Mouse (Mus musculus) liver, adult 2 months (tissue): ENCODE measurements at regions not wholly inside any gene's neighbourhood (a gene's known extent, or its start where the extent isn't known, plus 50 kb on each side); places are given as distances from the start of the nearest gene placed in this dataset.

ENCODE experiments used
- DNase-seq: peaks from one replicate; pipeline ENCODE4 v3.0.0-alpha.2; 2011; ENCODE audit warnings: low read depth, low spot score; ENCODE audit errors: extremely low read depth
- H3K27ac ChIP-seq: fragments of 200-500 bp; replicated peaks from 2 replicates; pipeline ENCODE4 v1.5.1; 2012; ENCODE audit warnings: low read depth, mild to moderate bottlenecking, control low read depth, inconsistent platforms, low read length; ENCODE audit not compliant: insufficient read depth
- H3K27me3 ChIP-seq: fragments of 200-500 bp; 2 replicates; pipeline ENCODE4 v1.6.1; 2012; ENCODE audit warnings: mild to moderate bottlenecking, moderate library complexity, low read length, inconsistent platforms; ENCODE audit not compliant: control insufficient read depth, insufficient read depth
- H3K36me3 ChIP-seq: fragments of 200-500 bp; 2 replicates; pipeline ENCODE4 v1.6.1; 2012; ENCODE audit warnings: low read length, inconsistent platforms; ENCODE audit not compliant: control insufficient read depth, insufficient read depth
- H3K4me1 ChIP-seq: fragments of 200-500 bp; 2 replicates; pipeline ENCODE4 v1.6.1; 2011; ENCODE audit warnings: low read length; ENCODE audit not compliant: control insufficient read depth, insufficient read depth
- H3K4me3 ChIP-seq: fragments of 200-500 bp; 2 replicates; pipeline ENCODE4 v1.5.1; 2011; ENCODE audit warnings: low read depth, mild to moderate bottlenecking, control low read depth, low read length, moderate library complexity; ENCODE audit not compliant: insufficient read depth
- H3K79me2 ChIP-seq: fragments of 200-500 bp; 2 replicates; pipeline ENCODE4 v1.6.1; 2012; ENCODE audit warnings: inconsistent platforms, mild to moderate bottlenecking, low read length, moderate library complexity; ENCODE audit not compliant: control insufficient read depth, insufficient read depth
- H3K9ac ChIP-seq: fragments of 200-500 bp; 2 replicates; pipeline ENCODE4 v1.6.1; 2012; ENCODE audit warnings: low read depth, mild to moderate bottlenecking, control low read depth, inconsistent platforms, low read length
- CTCF ChIP-seq: fragments of 200-500 bp; IDR thresholded peaks from 2 replicates; pipeline ENCODE4 v1.5.1; 2011; ENCODE audit warnings: low read depth, low read length, control low read depth
- POLR2A ChIP-seq: fragments of 200-500 bp; IDR thresholded peaks from 2 replicates; pipeline ENCODE4 v1.6.1; 2011; ENCODE audit warnings: low read length, control low read depth; ENCODE audit not compliant: insufficient read depth; ENCODE audit errors: extremely low read depth
- WGBS: fragments of 180-500 bp; shearing (Covaris S2); methylation state at CpG from one replicate; pipeline ENCODE4 v1.1.7; 2018; 5-methylcytosine and 5-hydroxymethylcytosine counted together

DNA sequence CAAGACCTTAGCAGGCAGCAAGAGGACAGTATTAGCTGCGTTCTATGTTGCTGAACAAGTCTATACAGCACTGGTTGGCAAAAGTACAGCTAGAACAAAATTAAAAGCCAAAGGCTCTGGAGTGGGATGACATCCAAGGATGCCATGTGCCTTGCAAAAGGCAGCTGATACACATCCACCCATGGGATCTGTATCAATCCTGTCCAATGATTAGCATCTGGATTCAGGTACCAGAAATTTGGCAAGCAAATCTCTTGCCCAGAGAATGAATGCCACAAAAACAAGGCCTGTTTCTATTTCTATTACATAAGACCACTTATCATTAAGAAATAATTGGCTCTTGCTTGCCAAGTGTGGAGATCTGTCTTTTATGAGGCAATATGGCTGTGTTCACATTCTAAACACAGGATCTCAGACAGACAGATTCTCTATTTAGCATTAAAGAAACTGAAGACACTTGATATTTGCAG lies 220.0 kb downstream of the Cpe start:
- no peak for TF ChIP-seq POLR2A
- no peak for TF ChIP-seq CTCF
- Histone ChIP-seq H3K4me1 (no peaks in the 10 kb centered on the region), H3K9ac (no peak overlapping the region), H3K4me3 (no peak overlapping the region), H3K27me3 (no peaks in the 10 kb centered on the region), H3K27ac (no peak overlapping the region), H3K36me3 (no peaks in the 10 kb centered on the region), H3K79me2 (no peaks in the 10 kb centered on the region)
- 79% methylated on average over 1 of the region's 1 CpGs for WGBS
- no peak for DNase-seq

DNA sequence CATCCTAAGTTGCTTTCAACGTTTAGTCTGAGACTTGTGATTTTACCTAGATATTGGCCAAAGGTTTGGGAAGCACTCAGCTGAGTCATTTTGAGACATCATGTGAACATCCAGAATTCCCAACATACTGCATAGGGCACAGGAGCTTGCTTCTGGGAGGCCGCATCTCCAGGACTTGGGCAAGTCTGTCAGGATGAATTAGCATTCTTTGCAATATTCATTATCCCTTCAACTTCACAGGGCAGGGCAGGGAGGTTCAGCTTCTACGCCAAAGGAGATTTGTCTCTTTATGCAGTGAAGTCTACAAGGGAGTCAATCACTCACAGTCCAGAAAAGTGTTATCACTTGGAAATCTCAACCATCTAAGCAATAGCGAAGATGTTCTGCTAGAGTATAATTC lies 231.7 kb downstream of the Cpe start:
- DNase-seq: no peak
- Histone ChIP-seq H3K79me2 (no peaks in the 10 kb centered on the region), H3K4me3 (no peak overlapping the region), H3K36me3 (no peaks in the 10 kb centered on the region), H3K27me3 (no peaks in the 10 kb centered on the region), H3K4me1 (no peaks in the 10 kb centered on the region), H3K27ac (no peak overlapping the region), H3K9ac (no peak overlapping the region)
- TF ChIP-seq CTCF: no peak
- TF ChIP-seq POLR2A: no peak
- 82% methylated on average over 4 of the region's 4 CpGs for WGBS

DNA sequence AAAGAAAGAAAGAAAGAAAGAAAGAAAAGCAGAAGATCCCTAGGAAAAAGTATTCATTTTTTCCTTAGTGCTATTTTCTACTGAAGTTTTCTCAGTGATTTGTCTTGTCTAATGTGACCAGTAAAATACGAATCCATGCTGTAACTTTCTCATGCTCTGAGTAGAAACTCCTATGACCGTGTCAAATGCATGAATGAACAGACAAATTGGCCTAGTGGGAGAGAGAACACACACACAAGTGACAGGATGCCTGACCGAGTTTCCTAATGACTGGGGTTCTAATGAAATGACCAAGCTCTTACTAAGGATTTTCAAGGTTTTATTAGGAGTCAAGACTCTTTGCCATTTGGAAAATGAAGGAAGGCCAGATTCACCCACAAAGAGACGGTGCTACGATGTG lies 235.9 kb downstream of the Cpe start:
- TF ChIP-seq CTCF (no peak), POLR2A (no peak)
- Histone ChIP-seq H3K79me2 (no peaks in the 10 kb centered on the region), H3K27ac (no peak overlapping the region), H3K4me3 (no peak overlapping the region), H3K36me3 (no peaks in the 10 kb centered on the region), H3K4me1 (no peaks in the 10 kb centered on the region), H3K9ac (no peak overlapping the region), H3K27me3 (no peaks in the 10 kb centered on the region)
- WGBS: 86% methylated on average over 5 of the region's 5 CpGs
- DNase-seq: no peak

DNA sequence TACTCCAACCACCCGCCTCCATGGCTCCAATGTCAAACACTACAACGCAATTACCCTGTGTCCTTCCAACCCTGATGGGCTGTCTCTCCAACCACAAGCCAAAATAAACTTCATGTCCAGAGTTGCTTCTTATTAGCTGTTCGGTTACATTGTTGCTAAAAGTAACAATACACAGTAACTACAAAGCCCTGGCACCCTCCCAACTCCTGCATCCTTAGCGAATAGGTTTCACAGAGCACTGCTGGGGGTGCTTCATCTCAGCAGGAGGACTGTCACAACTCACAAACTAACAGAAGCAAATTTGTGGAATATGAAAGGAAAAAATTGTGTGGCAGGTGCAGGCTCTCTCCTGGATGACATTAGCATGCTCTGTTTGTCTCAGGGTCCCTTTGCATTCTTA lies 238.1 kb downstream of the Cpe start:
- Histone ChIP-seq H3K4me3 (no peak overlapping the region), H3K27me3 (no peaks in the 10 kb centered on the region), H3K9ac (no peak overlapping the region), H3K4me1 (no peaks in the 10 kb centered on the region), H3K36me3 (no peaks in the 10 kb centered on the region), H3K27ac (no peak overlapping the region), H3K79me2 (no peaks in the 10 kb centered on the region)
- no peak for DNase-seq
- TF ChIP-seq POLR2A (no peak), CTCF (no peak)
- 76% methylated on average over 4 of the region's 4 CpGs for WGBS

DNA sequence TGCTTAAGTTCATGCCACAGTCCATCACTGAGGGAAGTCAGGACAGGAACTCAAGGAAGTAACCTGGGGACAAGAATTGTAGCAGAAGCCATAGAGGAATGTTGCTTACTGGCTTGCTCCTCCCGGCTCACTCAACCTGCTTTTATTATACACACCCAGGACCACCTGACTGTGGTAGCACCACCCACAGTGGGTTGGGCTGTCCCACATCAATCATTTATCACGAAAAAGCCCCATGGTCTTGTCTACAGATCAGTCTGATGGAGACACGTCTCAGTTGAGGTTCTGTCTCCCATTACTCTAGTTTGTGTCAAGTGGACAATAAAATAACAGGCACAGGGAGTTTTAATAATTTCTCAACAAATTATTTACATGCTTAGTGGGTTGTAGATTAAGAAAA lies 239.3 kb upstream of the Tll1 start:
- TF ChIP-seq CTCF (no peak), POLR2A (no peak)
- Histone ChIP-seq H3K27ac (no peak overlapping the region), H3K79me2 (no peaks in the 10 kb centered on the region), H3K4me3 (no peak overlapping the region), H3K36me3 (no peaks in the 10 kb centered on the region), H3K27me3 (no peaks in the 10 kb centered on the region), H3K4me1 (no peaks in the 10 kb centered on the region), H3K9ac (no peak overlapping the region)
- WGBS: 80% methylated on average over 3 of the region's 3 CpGs
- no peak for DNase-seq

DNA sequence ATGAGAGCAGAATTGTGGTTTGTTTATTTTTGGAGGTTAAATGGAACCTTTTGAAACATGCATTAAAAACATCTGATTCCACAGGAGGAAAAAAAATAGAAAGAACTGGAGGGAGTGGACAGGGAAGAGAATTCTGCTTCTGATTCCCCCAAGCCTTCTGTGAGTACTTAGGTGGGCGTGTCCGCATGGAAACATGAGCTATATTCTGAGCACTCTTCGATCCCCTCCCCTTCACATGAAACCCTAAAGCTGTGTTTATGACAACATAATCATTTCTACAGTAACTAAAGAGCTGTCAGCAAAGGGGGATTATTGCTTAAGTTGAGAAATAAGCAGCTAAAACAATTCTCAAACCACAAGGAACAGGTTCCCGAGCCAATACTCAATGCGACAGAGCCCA lies 238.4 kb upstream of the Tll1 start:
- 87% methylated on average over 5 of the region's 5 CpGs for WGBS
- TF ChIP-seq POLR2A (no peak), CTCF (no peak)

More for the DNA sequence above, 238.4 kb upstream of the Tll1 start:
- no peak overlapping the region for H3K27ac ChIP-seq
- no peak overlapping the region for H3K4me3 ChIP-seq
- no peak overlapping the region for H3K9ac ChIP-seq
- H3K79me2 ChIP-seq: no peaks in the 10 kb centered on the region
- no peaks in the 10 kb centered on the region for H3K36me3 ChIP-seq
- no peaks in the 10 kb centered on the region for H3K4me1 ChIP-seq
- DNase-seq: no peak
- no peaks in the 10 kb centered on the region for H3K27me3 ChIP-seq
